Mouse (Mus musculus) liver, embryonic 14.5 days (tissue): ENCODE measurements around the gene Daglb. TPM values are rescaled to one million over a fixed set of nuclear protein-coding genes. Genes with fewer than 3 reads are reported as not detected.
"Not testable (repeated sequence)": the region's sequence is repeated elsewhere in the genome, so short reads cannot be mapped to it uniquely, and the experiment has no call there.

Source experiments
- ATAC-seq: fragments of 200-750 bp; cut with Nextera tagmentation; 2 replicates; pipeline ENCODE4 v1.8.0; 2017; ENCODE audit warnings: moderate number of reproducible peaks, mild to moderate bottlenecking, moderate library complexity; ENCODE audit not compliant: insufficient read depth
- DNase-seq, 3 experiments: peaks; one replicate each; pipeline ENCODE4 v3.0.0-alpha.2; 2012 to 2013; ENCODE audit warnings: low read depth in 3 of 3, low spot score in 3 of 3
- H3K27ac ChIP-seq: fragments of 300-500 bp; sonication (generic); 2 replicates; pipeline ENCODE4 v1.5.1; 2014; ENCODE audit warnings: moderate library complexity, mild to moderate bottlenecking, control low read depth, inconsistent platforms
- H3K27me3 ChIP-seq: fragments of 300-500 bp; sonication (generic); 2 replicates; pipeline ENCODE4 v1.6.1; 2014; ENCODE audit warnings: mild to moderate bottlenecking, low read length, moderate library complexity; ENCODE audit not compliant: control insufficient read depth, insufficient read depth
- H3K36me3 ChIP-seq: fragments of 300-500 bp; sonication (generic); replicated peaks from 2 replicates; pipeline ENCODE4 v1.6.1; 2014; ENCODE audit warnings: low read depth; ENCODE audit not compliant: control insufficient read depth, insufficient read depth
- H3K4me1 ChIP-seq, 2 experiments: fragments of 200-500 bp in 1 of 2; fragments of 300-500 bp in 1 of 2; sonication (generic) in 1 of 2; replicated peaks; 2 replicates each; pipeline ENCODE4 v1.6.1; 2012 to 2014; ENCODE audit warnings: antibody characterized with exemption in 1 of 2, inconsistent platforms in 1 of 2, low read length in 1 of 2; ENCODE audit not compliant: control insufficient read depth in 2 of 2, insufficient read depth in 2 of 2
- H3K4me2 ChIP-seq: fragments of 300-500 bp; sonication (generic); 2 replicates; pipeline ENCODE4 v1.6.1; 2014; ENCODE audit warnings: low read depth, mild to moderate bottlenecking, control low read depth, moderate library complexity
- H3K4me3 ChIP-seq, 2 experiments: fragments of 200-500 bp in 1 of 2; fragments of 300-500 bp in 1 of 2; sonication (generic) in 1 of 2; 2 replicates each; pipeline ENCODE4 v1.5.1; 2012 to 2014; ENCODE audit warnings: low read depth in 2 of 2, low read length in 2 of 2, mild to moderate bottlenecking in 2 of 2, control low read depth in 1 of 2, inconsistent platforms in 1 of 2, moderate library complexity in 1 of 2; ENCODE audit not compliant: insufficient read depth in 1 of 2
- H3K9ac ChIP-seq: fragments of 300-500 bp; sonication (generic); replicated peaks from 2 replicates; pipeline ENCODE4 v1.6.1; 2014; ENCODE audit warnings: mild to moderate bottlenecking, control low read depth, moderate library complexity
- H3K9me3 ChIP-seq: fragments of 300-500 bp; sonication (generic); 2 replicates; pipeline ENCODE4 v1.6.1; 2016; ENCODE audit warnings: low read length, mixed read lengths; ENCODE audit not compliant: control insufficient read depth
- CTCF ChIP-seq: IDR thresholded peaks from 2 replicates; pipeline ENCODE4 v1.5.1; 2016; ENCODE audit warnings: antibody characterized with exemption, low read depth, control low read depth
- EP300 ChIP-seq: IDR thresholded peaks from 2 replicates; pipeline ENCODE4 v1.6.1; 2016; ENCODE audit warnings: antibody characterized with exemption, low read depth
- WGBS: fragments of 180-500 bp; shearing (Covaris S2); extraction: QIAGEN DNeasy Blood & Tissue Kit; methylation state at CpG from one replicate; pipeline ENCODE4 v1.1.7; 2014; ENCODE audit not compliant: insufficient replicate concordance; 5-methylcytosine and 5-hydroxymethylcytosine counted together
- polyA plus RNA-seq, 2 experiments: library from polyadenylated mRNA; depleted of rRNA in 1 of 2; stranded (reverse) in 1 of 2; unstranded in 1 of 2; fragments of >200 nt; fragmentation: Nextera tagmentation in 1 of 2; extraction: Ambion mirVana in 1 of 2; gene quantifications; 2 replicates each; pipeline versions ENCODE4 v1.2.1 to v1.2.3; 2012 to 2014

Daglb gene
- polyA plus RNA-seq, 2 experiments, result 4.5 to 4.9 TPM

DNA sequence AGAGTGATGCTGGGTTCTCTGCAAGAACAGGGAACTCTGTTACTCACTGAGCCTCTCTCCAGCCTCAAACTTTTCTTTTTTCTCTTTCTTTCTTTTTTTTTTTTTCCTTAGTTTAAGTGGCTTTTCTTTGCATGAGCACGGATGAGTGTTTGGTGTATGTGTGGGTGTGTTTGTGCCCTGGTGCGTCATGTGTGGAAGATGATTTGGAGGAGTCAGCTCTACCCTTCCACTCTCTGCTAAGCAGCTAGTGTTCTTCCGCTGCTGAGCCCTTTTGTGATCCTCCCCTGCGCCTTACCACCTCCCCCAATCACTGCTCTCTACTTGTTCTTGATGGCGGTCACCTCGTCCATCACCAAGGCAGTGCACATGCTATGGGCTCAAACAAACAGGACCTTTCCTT lies 31.3 kb downstream of the Daglb start:
- no peak for DNase-seq
- H3K9ac ChIP-seq, result no peak overlapping the region
- ATAC-seq, result no peak
- no peak overlapping the region for H3K27ac ChIP-seq
- H3K4me3 ChIP-seq, result no peak overlapping the region
- H3K4me2 ChIP-seq, result no peak overlapping the region
- 85% methylated on average over 6 of the region's 6 CpGs for WGBS
- peaks cover 11% of the 10 kb centered on the region for H3K36me3 ChIP-seq
- no peaks in the 10 kb centered on the region for H3K27me3 ChIP-seq
- TF ChIP-seq CTCF (no peak), EP300 (no peak)
- H3K9me3 ChIP-seq, result no peaks in the 10 kb centered on the region
- H3K4me1 ChIP-seq, result no peaks in the 10 kb centered on the region

DNA sequence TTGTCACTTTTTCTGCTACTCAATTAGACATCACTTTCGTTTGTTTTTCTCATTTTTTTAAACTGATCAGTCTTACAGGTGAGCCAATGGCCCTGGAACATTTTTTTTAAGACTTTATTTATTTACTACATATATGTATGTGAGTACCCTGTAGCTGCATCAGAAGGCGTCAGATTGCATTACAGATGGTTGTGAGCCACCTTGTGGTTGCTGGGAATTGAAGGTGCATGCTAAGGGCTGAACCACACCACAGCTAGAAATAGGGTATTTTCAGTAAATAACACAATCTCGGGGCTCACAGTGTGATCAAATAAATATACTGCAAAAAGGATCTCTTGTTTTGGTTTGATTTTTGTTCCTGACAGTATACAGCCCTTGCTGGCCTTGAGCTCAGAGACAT lies 33.1 kb downstream of the Daglb start:
- no peak overlapping the region for H3K27ac ChIP-seq
- ATAC-seq (no peak), DNase-seq (no peak)
- no peaks in the 10 kb centered on the region for H3K4me1 ChIP-seq
- no peak overlapping the region for H3K4me3 ChIP-seq
- H3K4me2 ChIP-seq, result no peak overlapping the region
- no peak for TF ChIP-seq EP300
- no peak; the same call in 1 of the 2 replicates for TF ChIP-seq CTCF
- WGBS, result 73% methylated on average over 3 of the region's 3 CpGs
- no peaks in the 10 kb centered on the region for H3K27me3 ChIP-seq
- peaks cover 11% of the 10 kb centered on the region for H3K36me3 ChIP-seq
- H3K9ac ChIP-seq, result no peak overlapping the region
- no peaks in the 10 kb centered on the region for H3K9me3 ChIP-seq

DNA sequence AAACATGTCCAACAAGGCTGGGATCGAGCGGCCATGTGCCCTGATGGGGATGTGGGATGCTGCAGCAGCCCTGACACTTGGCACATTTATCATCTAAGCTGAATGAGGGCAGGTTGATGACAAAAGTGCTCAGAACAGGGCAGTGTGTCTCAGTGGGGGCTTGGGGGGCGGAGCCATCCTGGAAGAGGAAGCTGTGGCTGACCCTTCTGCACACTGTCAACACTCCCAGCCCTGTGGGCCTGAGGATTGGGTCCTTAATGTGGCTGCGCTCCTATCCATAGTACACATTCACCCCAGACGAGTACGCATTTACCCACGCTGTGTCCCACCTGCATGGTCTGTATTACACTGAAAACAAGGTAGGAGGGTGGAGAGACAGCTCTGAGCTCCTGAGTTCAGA lies 34.8 kb downstream of the Daglb start:
- H3K36me3 ChIP-seq, result peaks cover 11% of the 10 kb centered on the region
- TF ChIP-seq EP300 (no peak), CTCF (no peak)

DNA sequence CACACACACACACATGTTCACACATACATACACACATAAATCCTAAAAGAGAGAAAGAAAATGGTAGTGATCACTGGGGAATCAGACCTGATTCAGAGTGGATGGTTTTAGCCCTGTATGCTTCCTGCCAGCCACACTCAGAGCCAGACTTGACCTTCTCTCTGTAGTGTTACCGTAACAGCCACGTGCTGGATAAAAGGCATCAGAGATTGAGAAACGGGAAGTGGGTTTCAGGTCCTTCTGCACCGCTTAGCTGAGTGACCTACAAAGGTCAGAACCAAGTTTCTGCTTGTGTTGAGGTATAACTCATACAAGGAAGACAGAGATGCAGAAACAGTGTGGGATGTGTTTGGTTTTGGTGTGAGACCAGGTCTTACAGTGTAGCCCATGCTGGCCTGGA lies 35.3 kb downstream of the Daglb start:
- peaks cover 12% of the 10 kb centered on the region for H3K36me3 ChIP-seq
- DNase-seq (no peak), ATAC-seq (no peak)
- H3K4me3 ChIP-seq, result no peak overlapping the region
- no peak overlapping the region for H3K9ac ChIP-seq
- no peak overlapping the region for H3K27ac ChIP-seq
- H3K9me3 ChIP-seq, result no peaks in the 10 kb centered on the region
- no peaks in the 10 kb centered on the region for H3K27me3 ChIP-seq
- 32% methylated on average over 4 of the region's 4 CpGs for WGBS
- no peaks in the 10 kb centered on the region for H3K4me1 ChIP-seq
- no peak overlapping the region for H3K4me2 ChIP-seq
- TF ChIP-seq CTCF (no peak), EP300 (no peak)

More for the DNA sequence above, 34.8 kb downstream of the Daglb start:
- 65% methylated on average over 7 of the region's 7 CpGs for WGBS
- Histone ChIP-seq H3K27me3 (no peaks in the 10 kb centered on the region), H3K27ac (no peak overlapping the region), H3K4me2 (no peak overlapping the region), H3K9me3 (no peaks in the 10 kb centered on the region), H3K4me3 (no peak overlapping the region), H3K4me1 (no peaks in the 10 kb centered on the region), H3K9ac (no peak overlapping the region)
- DNase-seq, result no peak
- no peak for ATAC-seq

DNA sequence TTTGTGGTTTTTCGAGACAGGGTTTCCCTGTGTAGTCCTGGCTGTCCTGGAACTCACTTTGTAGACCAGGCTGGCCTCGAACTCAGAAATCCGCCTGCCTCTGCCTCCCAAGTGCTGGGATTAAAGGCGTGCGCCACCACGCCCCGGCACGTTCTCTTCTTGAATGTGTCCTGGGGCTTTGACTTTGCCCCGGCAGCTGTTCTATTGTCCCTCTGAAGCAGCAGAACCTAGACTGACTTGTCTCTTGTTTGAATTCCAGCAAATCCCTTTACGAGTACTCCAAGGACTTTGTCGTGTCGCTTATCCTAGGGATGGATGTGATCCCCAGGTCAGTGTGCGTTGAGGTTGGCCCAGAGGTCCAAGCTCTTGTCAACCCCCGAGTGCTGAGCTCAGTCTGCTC lies 36.3 kb downstream of the Daglb start:
- not testable (repeated sequence) for ATAC-seq, H3K4me1 ChIP-seq

DNA sequence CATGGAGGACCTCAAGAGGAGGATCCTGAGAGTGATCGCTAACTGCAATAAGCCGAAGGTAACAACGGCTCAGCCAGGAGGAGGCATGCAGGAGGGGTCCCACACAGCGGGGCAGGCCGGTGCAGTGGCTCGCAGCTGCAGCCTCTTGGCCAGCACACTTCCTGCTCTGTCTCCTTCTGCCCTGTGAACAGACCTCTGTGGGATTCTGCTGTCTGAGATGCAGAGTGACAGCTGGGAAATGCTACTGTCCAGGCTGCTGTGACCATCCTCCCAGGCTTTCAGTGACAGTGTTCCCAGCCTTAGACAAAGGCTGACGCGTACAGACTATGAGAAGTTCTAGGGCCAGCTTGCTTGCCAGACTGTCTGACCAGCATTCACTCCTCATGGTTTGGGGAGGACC lies 36.8 kb downstream of the Daglb start:
- ATAC-seq, result no peak
- WGBS, result 70% methylated on average over 8 of the region's 8 CpGs
- no peak overlapping the region for H3K4me3 ChIP-seq
- H3K4me2 ChIP-seq, result no peak overlapping the region
- H3K9ac ChIP-seq, result no peak overlapping the region
- H3K27ac ChIP-seq, result no peak overlapping the region
- H3K27me3 ChIP-seq, result no peaks in the 10 kb centered on the region
- DNase-seq, result no peak
- H3K36me3 ChIP-seq, result peaks cover 20% of the 10 kb centered on the region
- H3K9me3 ChIP-seq, result no peaks in the 10 kb centered on the region
- TF ChIP-seq EP300 (no peak), CTCF (no peak)
- H3K4me1 ChIP-seq, result no peaks in the 10 kb centered on the region

More for the DNA sequence above, 36.3 kb downstream of the Daglb start:
- H3K9me3 ChIP-seq, H3K9ac ChIP-seq, H3K4me3 ChIP-seq, H3K27ac ChIP-seq, H3K27me3 ChIP-seq, H3K4me2 ChIP-seq, DNase-seq: not testable (repeated sequence)
- peaks cover 17% of the 10 kb centered on the region for H3K36me3 ChIP-seq
- WGBS, result 88% methylated on average over 12 of the region's 14 CpGs
